Mouse (Mus musculus): ENCODE measurements around the gene Eif4e3. TPM values are rescaled to one million over a fixed set of nuclear protein-coding genes. Genes with fewer than 3 reads are reported as not detected.

Gene Eif4e3
- polyA plus RNA-seq, 1 experiment from 2014 or later: 2.7 TPM

DNA sequence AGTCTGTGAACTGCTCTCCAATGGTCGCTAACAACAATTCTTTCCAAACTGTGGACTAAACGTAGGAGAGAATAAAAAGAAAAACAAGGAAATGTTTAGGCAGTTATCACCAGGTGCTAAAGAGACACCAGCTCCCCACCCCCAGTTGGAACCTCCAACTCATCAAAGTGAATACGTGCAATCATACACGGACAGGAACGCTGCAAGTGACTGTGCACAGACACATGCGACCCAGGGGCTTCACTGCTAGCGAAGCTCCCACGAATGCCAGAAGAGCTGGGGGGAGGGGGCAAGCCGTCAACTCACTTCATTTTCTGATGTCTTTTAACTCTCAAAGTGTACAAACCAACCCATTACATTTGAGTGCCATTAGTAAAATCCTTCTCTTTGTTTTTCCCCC is 30.4 kb downstream of the Eif4e3 start:
- H3K36me3 ChIP-seq (ENCODE audit: control insufficient read depth, insufficient read depth): no peaks in the 10 kb centered on the region
- no peak overlapping the region for H3K4me3 ChIP-seq (ENCODE audit: low read depth, low read length)
- 66% methylated on average over 9 of the region's 9 CpGs for WGBS (ENCODE audit: insufficient replicate concordance)
- H3K27ac ChIP-seq (ENCODE audit: low read length): no peak overlapping the region
- H3K4me2 ChIP-seq (ENCODE audit: low read depth, low read length): no peak overlapping the region
- no peak for ATAC-seq (ENCODE audit: low read depth)
- H3K9ac ChIP-seq (ENCODE audit: low read depth, low read length): no peak overlapping the region
- peaks cover 6% of the 10 kb centered on the region for H3K4me1 ChIP-seq (ENCODE audit: control insufficient read depth, low read depth, low read length)
- H3K27me3 ChIP-seq (ENCODE audit: control insufficient read depth, insufficient read depth, low read depth, low read length): no peaks in the 10 kb centered on the region
- H3K9me3 ChIP-seq (replicated peaks; ENCODE audit: control insufficient read depth, low read length): no peaks in the 10 kb centered on the region

DNA sequence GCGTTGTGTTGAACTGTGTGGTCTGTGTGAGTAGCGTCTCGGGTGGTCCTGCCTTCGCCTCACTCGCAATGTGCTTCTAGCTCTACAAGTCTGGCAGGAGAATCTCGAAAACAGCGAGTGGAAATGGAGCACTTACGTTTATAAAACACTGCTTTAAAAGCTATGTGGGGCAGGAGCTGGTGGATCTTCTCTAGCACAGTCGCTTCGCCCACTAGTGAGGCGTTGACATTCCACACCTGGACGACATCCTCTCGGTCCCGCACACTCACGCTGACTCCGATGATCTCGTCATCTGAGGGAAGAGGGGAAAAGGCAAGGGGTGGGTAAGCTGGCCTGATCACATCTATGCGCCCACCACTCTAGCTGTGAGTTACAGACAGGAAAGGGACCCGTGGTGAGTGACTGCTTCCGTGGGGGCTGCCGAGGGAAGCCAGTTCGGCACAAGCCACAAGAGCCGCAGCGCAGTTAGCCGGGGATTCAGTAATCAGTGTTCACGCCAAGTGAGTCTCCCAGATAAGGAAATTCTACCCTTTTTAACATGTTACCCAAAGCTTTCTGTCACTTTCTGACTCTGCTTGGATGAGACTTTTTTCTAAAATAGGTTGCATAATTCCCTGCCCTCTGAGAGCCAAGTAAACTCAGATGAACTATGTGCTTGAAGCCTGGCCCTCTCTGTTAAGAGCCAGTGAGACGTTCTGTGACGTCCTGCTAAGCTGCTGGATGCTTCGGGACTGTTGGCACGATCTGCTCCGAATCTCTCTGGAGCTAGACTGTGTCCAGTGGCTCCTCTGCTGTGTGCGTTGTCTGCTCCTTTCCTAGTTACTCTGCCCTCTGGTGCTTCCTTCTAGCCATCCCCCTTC is 34.2 kb downstream of the Eif4e3 start:
- H3K36me3 ChIP-seq (ENCODE audit: control insufficient read depth, insufficient read depth): no peaks in the 10 kb centered on the region
- WGBS (ENCODE audit: insufficient replicate concordance): 59% methylated on average over 32 of the region's 32 CpGs
- no peaks in the 10 kb centered on the region for H3K27me3 ChIP-seq (ENCODE audit: control insufficient read depth, insufficient read depth, low read depth, low read length)
- no peak overlapping the region for H3K4me2 ChIP-seq (ENCODE audit: low read depth, low read length)
- no peaks in the 10 kb centered on the region for H3K9me3 ChIP-seq (replicated peaks; ENCODE audit: control insufficient read depth, low read length)
- H3K4me1 ChIP-seq (ENCODE audit: control insufficient read depth, low read depth, low read length): peaks cover 5% of the 10 kb centered on the region
- no peak for ATAC-seq (ENCODE audit: low read depth)
- no peak overlapping the region for H3K9ac ChIP-seq (ENCODE audit: low read depth, low read length)
- no peak overlapping the region for H3K27ac ChIP-seq (ENCODE audit: low read length)
- H3K4me3 ChIP-seq (ENCODE audit: low read depth, low read length): no peak overlapping the region

DNA sequence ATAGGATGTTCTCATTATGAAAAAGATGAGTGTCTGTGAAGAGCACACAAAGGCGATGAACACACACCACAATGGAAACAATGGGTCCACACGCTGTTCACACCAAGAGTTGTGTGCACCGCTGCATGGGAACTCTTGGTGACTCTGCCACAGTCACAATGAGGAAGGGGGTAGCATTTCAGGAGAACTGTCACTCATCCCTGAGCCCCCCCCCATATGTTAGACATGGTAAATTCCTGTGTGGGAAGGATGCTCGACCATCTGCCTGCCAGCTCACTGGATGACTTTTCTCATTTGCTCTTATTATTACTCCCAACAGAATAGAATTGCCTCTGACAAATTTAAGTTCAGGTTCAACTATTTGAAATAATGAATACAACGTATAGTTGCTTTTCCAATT is 34.9 kb downstream of the Eif4e3 start:
- H3K9ac ChIP-seq (ENCODE audit: low read depth, low read length): no peak overlapping the region
- 72% methylated on average over 5 of the region's 5 CpGs for WGBS (ENCODE audit: insufficient replicate concordance)
- no peak overlapping the region for H3K4me3 ChIP-seq (ENCODE audit: low read depth, low read length)
- ATAC-seq (ENCODE audit: low read depth): no peak
- no peaks in the 10 kb centered on the region for H3K27me3 ChIP-seq (ENCODE audit: control insufficient read depth, insufficient read depth, low read depth, low read length)
- no peak overlapping the region for H3K27ac ChIP-seq (ENCODE audit: low read length)
- H3K4me1 ChIP-seq (ENCODE audit: control insufficient read depth, low read depth, low read length): no peaks in the 10 kb centered on the region; the same call in 1 of the 2 replicates
- H3K9me3 ChIP-seq (replicated peaks; ENCODE audit: control insufficient read depth, low read length): no peaks in the 10 kb centered on the region
- H3K36me3 ChIP-seq (ENCODE audit: control insufficient read depth, insufficient read depth): no peaks in the 10 kb centered on the region
- no peak overlapping the region for H3K4me2 ChIP-seq (ENCODE audit: low read depth, low read length)

DNA sequence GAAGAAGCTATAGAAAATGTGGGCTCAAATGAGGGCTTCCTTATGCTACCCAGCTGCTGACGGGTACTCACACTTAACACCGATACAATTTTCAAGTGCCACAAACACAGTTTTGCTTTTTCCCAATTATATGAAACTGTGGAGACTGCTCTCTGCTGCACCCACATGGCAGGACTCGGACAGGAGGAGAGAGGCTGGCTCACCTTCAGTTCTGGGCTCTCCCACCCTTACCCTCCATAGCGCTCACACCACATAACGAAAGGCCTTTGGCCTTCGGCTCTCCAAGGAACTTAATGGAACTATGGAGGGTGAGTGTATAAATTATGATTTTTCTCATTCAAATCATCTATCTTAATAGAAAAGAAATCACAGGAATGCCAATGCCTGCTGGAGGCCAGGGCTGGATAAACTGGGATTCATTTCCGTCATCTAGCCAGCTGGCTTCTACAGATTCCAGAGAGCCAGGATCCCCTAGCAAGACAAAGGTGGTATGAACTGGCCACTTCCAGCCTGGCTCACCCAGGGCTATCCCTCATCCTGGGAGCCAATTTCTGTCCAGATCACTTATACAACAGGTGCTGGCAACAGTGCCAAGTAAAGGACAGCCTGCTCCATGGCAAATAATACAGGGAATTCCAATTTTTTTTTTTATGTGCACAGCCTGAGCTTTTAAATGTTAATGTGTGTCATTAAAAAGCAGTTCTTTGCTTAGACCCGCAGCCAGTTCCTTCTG is 36.7 kb downstream of the Eif4e3 start:
- no peak for ATAC-seq (ENCODE audit: low read depth)
- no peaks in the 10 kb centered on the region for H3K36me3 ChIP-seq (ENCODE audit: control insufficient read depth, insufficient read depth)
- no peaks in the 10 kb centered on the region for H3K27me3 ChIP-seq (ENCODE audit: control insufficient read depth, insufficient read depth, low read depth, low read length)
- WGBS (ENCODE audit: insufficient replicate concordance): 72% methylated on average over 8 of the region's 8 CpGs
- H3K4me2 ChIP-seq (ENCODE audit: low read depth, low read length): no peak overlapping the region
- no peak overlapping the region for H3K27ac ChIP-seq (ENCODE audit: low read length)
- no peaks in the 10 kb centered on the region for H3K9me3 ChIP-seq (replicated peaks; ENCODE audit: control insufficient read depth, low read length)
- H3K4me1 ChIP-seq (ENCODE audit: control insufficient read depth, low read depth, low read length): no peaks in the 10 kb centered on the region
- no peak overlapping the region for H3K9ac ChIP-seq (ENCODE audit: low read depth, low read length)
- no peak overlapping the region for H3K4me3 ChIP-seq (ENCODE audit: low read depth, low read length)

DNA sequence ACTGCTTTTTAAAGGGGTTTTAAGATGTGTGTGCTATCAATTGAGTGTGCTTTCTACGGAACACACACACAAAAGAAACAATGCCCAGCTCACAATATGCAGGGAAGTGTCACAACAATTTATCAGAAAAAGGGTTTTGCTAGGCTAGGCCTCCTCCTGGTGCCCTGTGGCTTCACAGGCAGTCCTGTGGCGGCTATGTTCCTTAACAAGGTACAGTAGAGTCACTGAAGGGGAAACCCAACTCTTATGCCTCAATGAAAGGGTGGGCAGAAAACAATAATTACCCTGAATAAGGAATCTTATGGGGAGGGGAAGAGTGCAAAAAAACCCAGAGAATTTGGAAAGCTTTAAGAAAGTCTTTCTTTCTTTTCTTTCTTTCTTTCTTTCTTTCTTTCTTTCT is 40.2 kb downstream of the Eif4e3 start:
- Histone ChIP-seq H3K36me3 (ENCODE audit: control insufficient read depth, insufficient read depth) (no peaks in the 10 kb centered on the region), H3K4me2 (ENCODE audit: low read depth, low read length) (no peak overlapping the region), H3K9me3 (replicated peaks; ENCODE audit: control insufficient read depth, low read length) (no peaks in the 10 kb centered on the region), H3K4me3 (ENCODE audit: low read depth, low read length) (no peak overlapping the region), H3K4me1 (ENCODE audit: control insufficient read depth, low read depth, low read length) (no peaks in the 10 kb centered on the region), H3K27me3 (ENCODE audit: control insufficient read depth, insufficient read depth, low read depth, low read length) (no peaks in the 10 kb centered on the region), H3K9ac (ENCODE audit: low read depth, low read length) (no peak overlapping the region), H3K27ac (ENCODE audit: low read length) (no peak overlapping the region)
- no peak for ATAC-seq (ENCODE audit: low read depth)
- WGBS (ENCODE audit: insufficient replicate concordance): 55% methylated on average over 2 of the region's 2 CpGs

DNA sequence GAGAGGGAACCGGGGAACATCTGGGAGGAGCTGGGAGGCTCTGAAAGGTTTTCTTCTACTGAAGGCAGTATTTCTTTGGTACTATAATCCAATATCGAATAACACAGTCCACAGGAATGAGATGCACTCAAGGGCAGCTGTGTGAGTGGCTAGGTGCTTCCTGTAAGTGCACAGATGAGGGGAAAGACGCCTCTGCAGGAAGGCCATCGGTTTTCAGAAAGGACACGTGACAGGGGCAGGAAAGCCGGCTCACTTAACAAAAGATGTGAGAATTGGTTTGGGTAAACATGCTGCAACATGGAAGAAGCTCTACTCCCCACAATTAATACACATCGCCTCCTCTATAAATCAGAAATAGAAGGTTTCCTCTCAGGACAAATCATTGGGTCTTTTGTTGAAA is 40.8 kb downstream of the Eif4e3 start:
- Histone ChIP-seq H3K9ac (ENCODE audit: low read depth, low read length) (no peak overlapping the region), H3K27me3 (ENCODE audit: control insufficient read depth, insufficient read depth, low read depth, low read length) (no peaks in the 10 kb centered on the region), H3K4me1 (ENCODE audit: control insufficient read depth, low read depth, low read length) (no peaks in the 10 kb centered on the region), H3K36me3 (ENCODE audit: control insufficient read depth, insufficient read depth) (no peaks in the 10 kb centered on the region), H3K4me2 (ENCODE audit: low read depth, low read length) (no peak overlapping the region), H3K9me3 (replicated peaks; ENCODE audit: control insufficient read depth, low read length) (no peaks in the 10 kb centered on the region), H3K4me3 (ENCODE audit: low read depth, low read length) (no peak overlapping the region), H3K27ac (ENCODE audit: low read length) (0 out of 2 replicates have a peak overlapping the region, but pooled peaks have one; percentile 7)
- ATAC-seq (ENCODE audit: low read depth): no peak
- WGBS (ENCODE audit: insufficient replicate concordance): 29% methylated on average over 7 of the region's 7 CpGs

DNA sequence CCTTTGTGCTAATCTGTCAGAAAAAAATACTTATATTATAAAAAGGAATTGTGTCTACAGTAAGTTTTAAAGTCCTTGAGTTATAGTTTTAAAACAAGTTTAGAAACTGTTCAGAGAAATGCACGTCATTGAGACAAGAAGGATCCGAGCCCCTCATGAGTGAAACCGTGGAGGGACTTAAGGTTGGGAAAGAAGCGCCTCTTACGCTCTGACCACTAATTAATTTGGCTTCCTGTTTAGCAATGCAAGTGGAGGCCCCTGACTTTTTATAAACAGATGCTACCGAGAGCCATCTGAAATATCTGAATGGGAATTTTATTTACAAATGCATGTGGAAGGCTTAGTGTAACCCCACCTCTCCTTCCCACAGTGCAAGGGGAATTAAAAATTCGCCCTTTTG is 41.3 kb downstream of the Eif4e3 start:
- no peak overlapping the region for H3K9ac ChIP-seq (ENCODE audit: low read depth, low read length)
- no peak for ATAC-seq (ENCODE audit: low read depth)
- 0 out of 2 replicates have a peak overlapping the region, but pooled peaks have one; percentile 7 for H3K27ac ChIP-seq (ENCODE audit: low read length)
- H3K4me1 ChIP-seq (ENCODE audit: control insufficient read depth, low read depth, low read length): no peaks in the 10 kb centered on the region
- H3K36me3 ChIP-seq (ENCODE audit: control insufficient read depth, insufficient read depth): no peaks in the 10 kb centered on the region
- 43% methylated on average over 7 of the region's 7 CpGs for WGBS (ENCODE audit: insufficient replicate concordance)
- no peak overlapping the region for H3K4me3 ChIP-seq (ENCODE audit: low read depth, low read length)
- no peaks in the 10 kb centered on the region for H3K9me3 ChIP-seq (replicated peaks; ENCODE audit: control insufficient read depth, low read length)
- H3K4me2 ChIP-seq (ENCODE audit: low read depth, low read length): no peak overlapping the region
- H3K27me3 ChIP-seq (ENCODE audit: control insufficient read depth, insufficient read depth, low read depth, low read length): no peaks in the 10 kb centered on the region

DNA sequence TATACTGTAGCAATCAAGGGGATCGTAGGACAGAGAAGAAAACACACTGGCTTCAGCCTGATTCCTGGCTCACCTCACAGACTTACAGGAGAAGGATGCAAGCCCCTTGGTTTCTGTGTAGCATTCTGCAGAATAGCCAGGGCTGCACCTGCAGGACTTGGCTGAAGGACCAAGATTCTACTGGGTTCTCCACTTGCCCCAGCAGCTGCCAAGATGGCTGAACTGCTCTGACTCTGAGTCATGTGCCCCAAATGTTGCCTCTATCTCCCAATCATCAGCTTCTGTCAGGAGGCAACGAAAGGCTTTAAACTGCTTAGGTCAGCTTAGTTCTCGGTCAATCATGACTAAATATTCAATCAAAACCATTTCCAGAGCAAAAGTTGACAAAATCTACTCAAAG is 42.0 kb downstream of the Eif4e3 start:
- ATAC-seq (ENCODE audit: low read depth): no peak
- no peak overlapping the region for H3K27ac ChIP-seq (ENCODE audit: low read length)
- H3K9me3 ChIP-seq (replicated peaks; ENCODE audit: control insufficient read depth, low read length): no peaks in the 10 kb centered on the region
- no peak overlapping the region for H3K4me3 ChIP-seq (ENCODE audit: low read depth, low read length)
- no peak overlapping the region for H3K9ac ChIP-seq (ENCODE audit: low read depth, low read length)
- no peaks in the 10 kb centered on the region for H3K4me1 ChIP-seq (ENCODE audit: control insufficient read depth, low read depth, low read length)
- 55% methylated on average over 3 of the region's 3 CpGs for WGBS (ENCODE audit: insufficient replicate concordance)
- H3K27me3 ChIP-seq (ENCODE audit: control insufficient read depth, insufficient read depth, low read depth, low read length): no peaks in the 10 kb centered on the region
- H3K36me3 ChIP-seq (ENCODE audit: control insufficient read depth, insufficient read depth): no peaks in the 10 kb centered on the region
- H3K4me2 ChIP-seq (ENCODE audit: low read depth, low read length): no peak overlapping the region

DNA sequence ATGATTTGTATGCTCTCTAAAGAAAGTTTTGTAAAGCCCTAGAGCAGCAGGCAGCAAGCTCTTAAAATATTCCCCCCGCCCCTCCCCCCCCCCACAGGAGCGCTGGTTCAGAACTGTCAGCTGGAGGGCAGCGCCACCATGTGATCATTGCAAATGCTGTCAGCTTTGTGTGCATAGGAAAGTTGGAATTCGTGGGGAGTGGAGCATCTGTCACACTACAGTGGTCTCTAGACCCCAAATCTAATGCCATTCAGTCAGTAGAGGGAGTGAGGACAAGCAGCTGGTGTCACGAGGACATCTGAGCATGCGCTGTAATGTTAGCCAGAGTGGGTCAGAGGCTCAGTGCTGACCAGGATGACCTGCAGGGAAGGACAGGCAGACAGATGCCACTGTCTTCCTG is 42.9 kb downstream of the Eif4e3 start:
- ATAC-seq (ENCODE audit: low read depth): no peak
- no peak overlapping the region for H3K4me3 ChIP-seq (ENCODE audit: low read depth, low read length)
- no peak overlapping the region for H3K27ac ChIP-seq (ENCODE audit: low read length)
- H3K36me3 ChIP-seq (ENCODE audit: control insufficient read depth, insufficient read depth): no peaks in the 10 kb centered on the region
- no peaks in the 10 kb centered on the region for H3K4me1 ChIP-seq (ENCODE audit: control insufficient read depth, low read depth, low read length)
- no peaks in the 10 kb centered on the region for H3K27me3 ChIP-seq (ENCODE audit: control insufficient read depth, insufficient read depth, low read depth, low read length)
- H3K4me2 ChIP-seq (ENCODE audit: low read depth, low read length): no peak overlapping the region
- WGBS (ENCODE audit: insufficient replicate concordance): 36% methylated on average over 6 of the region's 6 CpGs
- no peaks in the 10 kb centered on the region for H3K9me3 ChIP-seq (replicated peaks; ENCODE audit: control insufficient read depth, low read length)
- no peak overlapping the region for H3K9ac ChIP-seq (ENCODE audit: low read depth, low read length)

Measured in liver, embryonic 16.5 days (tissue).